Mouse (Mus musculus) embryonic facial prominence, embryonic 10.5 days (tissue): ENCODE results near the gene Vamp2. TPM values are rescaled to one million over a fixed set of nuclear protein-coding genes. Genes with fewer than 3 reads are reported as not detected.

Experiments used
- DNase-seq: peaks from one replicate; pipeline ENCODE4 v3.0.0-alpha.2; 2017; ENCODE audit warnings: low spot score
- H3K27ac ChIP-seq: fragments of 300-500 bp; sonication (generic); replicated peaks from 2 replicates; pipeline ENCODE4 v1.5.1; 2016; ENCODE audit warnings: mild to moderate bottlenecking
- H3K27me3 ChIP-seq: fragments of 300-500 bp; sonication (generic); replicated peaks from 2 replicates; pipeline ENCODE4 v1.6.1; 2016; ENCODE audit warnings: low read depth, mild to moderate bottlenecking; ENCODE audit not compliant: poor library complexity, severe bottlenecking
- H3K36me3 ChIP-seq: fragments of 300-500 bp; sonication (generic); replicated peaks from 2 replicates; pipeline ENCODE4 v1.6.1; 2016; ENCODE audit warnings: mild to moderate bottlenecking, moderate library complexity
- H3K4me1 ChIP-seq: fragments of 300-500 bp; sonication (generic); 2 replicates; pipeline ENCODE4 v1.6.1; 2016
- H3K4me3 ChIP-seq: fragments of 300-500 bp; sonication (generic); 2 replicates; pipeline ENCODE4 v1.5.1; 2016; ENCODE audit warnings: mild to moderate bottlenecking, moderate library complexity
- H3K9me3 ChIP-seq: fragments of 300-500 bp; sonication (generic); 2 replicates; pipeline ENCODE4 v1.6.1; 2016; ENCODE audit warnings: mild to moderate bottlenecking
- WGBS: fragments of 180-500 bp; shearing (Covaris S2); methylation state at CpG from one replicate; pipeline ENCODE4 v1.1.7; 2016; 5-methylcytosine and 5-hydroxymethylcytosine counted together
- polyA plus RNA-seq: library from polyadenylated mRNA; unstranded; fragments of >200 nt; fragmentation: Nextera tagmentation; extraction: Ambion mirVana; gene quantifications from 2 replicates; pipeline ENCODE4 v1.2.1, GENCODE M21; 2016

Vamp2 gene
- polyA plus RNA-seq, 1 experiment from 2014 or later, result 70.0 TPM

DNA sequence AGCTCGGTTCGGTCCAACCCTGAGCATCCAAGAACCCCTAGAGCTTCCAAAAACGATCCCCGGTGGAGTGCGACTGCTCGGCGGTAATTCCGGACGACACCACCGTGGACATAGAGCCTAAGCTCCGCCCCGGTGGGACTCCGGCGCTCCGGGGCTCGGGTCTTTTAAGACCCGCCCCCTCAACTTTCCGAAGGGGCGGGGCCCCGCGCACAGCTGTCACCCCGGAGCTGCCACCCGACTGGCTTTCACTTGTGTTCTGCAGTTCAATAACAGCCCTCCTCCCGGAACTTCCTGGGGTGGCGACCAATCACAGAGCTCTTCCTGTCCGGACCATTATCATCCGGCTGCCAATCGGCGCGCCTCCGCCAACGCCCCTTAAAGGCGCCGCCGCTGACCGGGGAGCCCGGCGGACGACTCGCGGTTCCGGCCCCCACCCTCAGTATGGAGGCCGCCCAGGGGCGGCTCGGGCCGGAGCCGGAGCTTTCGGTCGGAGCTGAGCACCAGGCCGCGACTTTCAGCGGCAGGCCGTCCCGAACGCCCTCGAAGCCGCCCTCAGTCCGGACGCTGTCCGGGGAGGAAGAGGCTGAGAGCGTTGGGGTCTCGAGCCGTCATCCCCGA is 28.8 kb upstream of the Vamp2 start, which contains the start of gene Borcs6:
TSS of gene Borcs6 (plus strand) at position 361 of the 618 bp plus-strand sequence.
- Histone ChIP-seq H3K9me3 (no peaks in the 10 kb centered on the region), H3K27me3 (peaks cover 9% of the 10 kb centered on the region), H3K4me3 (peak within 1 kb of the TSS; percentile 90), H3K27ac (peak within 1 kb of the TSS; percentile 89), H3K36me3 (peaks cover 3% of the 10 kb centered on the region), H3K4me1 (peaks cover 37% of the 10 kb centered on the region)
- DNase-seq, result peak; percentile 98
- under 1% methylated on average over 64 of the region's 64 CpGs for WGBS

DNA sequence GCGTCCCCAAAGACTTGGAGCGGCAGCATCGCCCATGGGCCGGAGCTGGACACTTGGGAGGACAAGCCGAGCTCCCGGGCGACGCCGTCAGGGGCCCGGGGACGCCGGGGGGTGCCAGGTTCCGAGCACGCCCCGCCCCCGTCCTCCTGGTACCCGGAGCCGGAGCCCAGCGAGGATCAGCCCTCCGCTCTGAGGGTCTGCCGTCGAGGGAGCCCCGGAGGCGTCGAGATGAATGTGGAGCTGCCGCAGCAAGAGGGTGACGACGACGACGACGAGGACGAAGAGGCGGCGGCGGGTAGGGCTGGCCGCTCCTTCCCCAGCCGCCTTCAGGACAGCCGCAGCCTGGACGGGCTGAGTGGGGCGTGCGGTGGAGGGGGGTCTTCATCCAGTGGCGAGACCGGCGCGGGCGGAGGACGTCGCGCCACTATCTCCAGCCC is 28.3 kb upstream of the Vamp2 start:
- Histone ChIP-seq H3K9me3 (no peaks in the 10 kb centered on the region), H3K27me3 (peaks cover 9% of the 10 kb centered on the region), H3K4me3 (peak overlapping the region; percentile 90), H3K4me1 (peaks cover 42% of the 10 kb centered on the region), H3K27ac (peak overlapping the region; percentile 89), H3K36me3 (no peaks in the 10 kb centered on the region; the same call in 1 of the 2 replicates)
- under 1% methylated on average over 49 of the region's 49 CpGs for WGBS
- no peak for DNase-seq

DNA sequence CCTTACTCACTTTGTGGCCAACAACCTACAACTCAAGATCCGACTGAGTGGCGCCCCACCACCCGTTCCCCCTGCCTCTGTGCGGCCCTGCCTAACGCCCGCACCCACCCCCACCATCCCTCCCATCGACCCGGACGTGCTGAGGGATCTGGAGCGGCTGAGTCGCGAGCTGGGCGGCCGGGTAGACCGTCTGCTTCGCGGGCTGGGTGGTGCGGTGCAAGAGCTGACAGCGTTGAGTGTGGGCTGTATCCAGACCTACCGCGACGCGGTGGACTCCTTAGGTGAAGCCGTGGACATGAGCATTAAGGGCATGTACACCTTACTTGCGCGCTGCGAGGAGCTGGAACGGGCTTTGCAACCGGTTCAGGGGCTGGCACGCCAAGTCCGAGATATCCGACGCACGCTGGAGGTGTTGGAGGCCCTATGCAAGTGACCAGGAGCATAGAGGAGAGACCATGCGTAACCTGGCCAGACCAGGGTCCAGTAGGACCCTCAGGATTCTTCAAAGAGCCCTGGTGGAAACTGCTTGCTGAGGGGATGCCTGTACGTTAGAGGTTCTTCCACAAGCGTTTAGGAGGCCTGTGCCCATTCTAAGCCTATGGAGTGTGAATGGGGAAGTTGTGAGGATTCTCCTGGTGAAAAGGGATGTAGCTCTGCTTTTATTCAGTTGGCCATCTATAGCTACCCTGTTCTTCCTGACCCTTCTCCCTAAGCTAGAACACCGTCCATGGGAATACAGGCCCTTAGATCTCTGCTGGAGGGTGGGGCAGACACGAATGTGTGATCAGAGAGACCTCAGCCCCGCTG is 27.6 kb upstream of the Vamp2 start:
- H3K36me3 ChIP-seq, result no peaks in the 10 kb centered on the region
- peak overlapping the region; percentile 90 for H3K4me3 ChIP-seq
- H3K27me3 ChIP-seq, result peaks cover 9% of the 10 kb centered on the region
- DNase-seq, result peak; percentile 60
- H3K9me3 ChIP-seq, result no peaks in the 10 kb centered on the region
- H3K4me1 ChIP-seq, result peaks cover 42% of the 10 kb centered on the region
- WGBS, result under 1% methylated on average over 40 of the region's 40 CpGs
- peak overlapping the region; percentile 89 for H3K27ac ChIP-seq

GRCm38 (mm10) chr11:69061255-69061912 is 26.9 kb upstream of the Vamp2 start:
- Histone ChIP-seq H3K36me3 (no peaks in the 10 kb centered on the region), H3K4me1 (peaks cover 48% of the 10 kb centered on the region), H3K9me3 (no peaks in the 10 kb centered on the region), H3K27me3 (peaks cover 9% of the 10 kb centered on the region), H3K4me3 (peak overlapping the region; percentile 90), H3K27ac (0 out of 2 replicates have a peak overlapping the region, but pooled peaks have one; percentile 89)
- 8% methylated on average over 17 of the region's 17 CpGs for WGBS
- DNase-seq, result no peak

DNA sequence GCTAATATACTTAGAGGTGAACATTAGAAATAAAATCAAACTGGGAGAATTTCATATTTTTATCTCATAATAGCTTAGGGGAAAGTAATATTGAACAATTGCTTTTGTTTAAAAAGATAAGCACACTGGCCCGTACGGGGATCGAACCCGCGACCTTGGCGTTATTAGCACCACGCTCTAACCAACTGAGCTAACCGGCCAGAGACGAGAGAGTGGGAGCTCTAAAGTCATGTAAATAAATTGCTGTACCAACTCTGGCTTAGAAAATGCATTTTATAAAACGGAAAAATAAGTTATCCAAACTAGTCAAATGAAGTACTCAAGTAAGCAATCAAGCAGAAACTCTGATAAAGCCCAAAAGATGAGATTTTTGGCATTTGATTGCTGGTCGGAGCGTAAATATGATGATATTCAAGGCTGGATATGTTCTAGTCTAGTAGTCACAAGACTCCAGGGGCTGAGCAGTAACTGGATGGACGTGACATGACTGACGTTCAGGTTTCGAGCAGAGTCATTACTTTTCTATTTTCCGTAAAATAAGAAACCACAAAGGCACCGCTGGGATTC is 26.0 kb upstream of the Vamp2 start:
- H3K27ac ChIP-seq, result peak overlapping the region; percentile 48; the same call in 1 of the 2 replicates
- WGBS, result under 1% methylated on average over 17 of the region's 17 CpGs
- H3K36me3 ChIP-seq, result no peaks in the 10 kb centered on the region
- H3K27me3 ChIP-seq, result peaks cover 9% of the 10 kb centered on the region
- DNase-seq, result peak; percentile 76
- H3K4me3 ChIP-seq, result peak overlapping the region; percentile 90
- H3K4me1 ChIP-seq, result peaks cover 56% of the 10 kb centered on the region
- H3K9me3 ChIP-seq, result no peaks in the 10 kb centered on the region

DNA sequence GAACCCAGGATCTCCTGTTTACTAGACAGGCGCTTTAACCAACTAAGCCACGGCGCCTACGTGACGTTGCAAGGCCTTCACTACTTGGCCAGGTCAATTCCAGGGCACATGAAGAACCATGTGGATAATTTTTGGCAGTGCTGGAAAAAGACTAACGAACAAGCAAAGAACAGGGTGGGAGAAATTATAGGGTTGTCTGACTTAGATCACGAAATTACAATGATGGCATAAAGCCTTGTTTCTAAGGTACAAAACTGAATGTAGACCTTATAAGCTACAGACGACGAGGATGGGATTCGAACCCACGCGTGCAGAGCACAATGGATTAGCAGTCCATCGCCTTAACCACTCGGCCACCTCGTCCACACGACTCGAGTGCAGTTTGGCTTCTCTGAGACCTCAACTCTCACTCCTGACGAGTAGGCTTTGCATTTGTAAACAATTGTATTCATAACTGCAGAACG is 25.5 kb upstream of the Vamp2 start:
- peak overlapping the region; percentile 76; the same call in 1 of the 2 replicates for H3K27ac ChIP-seq
- no peaks in the 10 kb centered on the region for H3K36me3 ChIP-seq
- no peaks in the 10 kb centered on the region for H3K9me3 ChIP-seq
- H3K27me3 ChIP-seq, result peaks cover 9% of the 10 kb centered on the region
- DNase-seq, result peak; percentile 92
- WGBS, result under 1% methylated on average over 19 of the region's 19 CpGs
- peaks cover 61% of the 10 kb centered on the region for H3K4me1 ChIP-seq
- peak overlapping the region; percentile 90 for H3K4me3 ChIP-seq

DNA sequence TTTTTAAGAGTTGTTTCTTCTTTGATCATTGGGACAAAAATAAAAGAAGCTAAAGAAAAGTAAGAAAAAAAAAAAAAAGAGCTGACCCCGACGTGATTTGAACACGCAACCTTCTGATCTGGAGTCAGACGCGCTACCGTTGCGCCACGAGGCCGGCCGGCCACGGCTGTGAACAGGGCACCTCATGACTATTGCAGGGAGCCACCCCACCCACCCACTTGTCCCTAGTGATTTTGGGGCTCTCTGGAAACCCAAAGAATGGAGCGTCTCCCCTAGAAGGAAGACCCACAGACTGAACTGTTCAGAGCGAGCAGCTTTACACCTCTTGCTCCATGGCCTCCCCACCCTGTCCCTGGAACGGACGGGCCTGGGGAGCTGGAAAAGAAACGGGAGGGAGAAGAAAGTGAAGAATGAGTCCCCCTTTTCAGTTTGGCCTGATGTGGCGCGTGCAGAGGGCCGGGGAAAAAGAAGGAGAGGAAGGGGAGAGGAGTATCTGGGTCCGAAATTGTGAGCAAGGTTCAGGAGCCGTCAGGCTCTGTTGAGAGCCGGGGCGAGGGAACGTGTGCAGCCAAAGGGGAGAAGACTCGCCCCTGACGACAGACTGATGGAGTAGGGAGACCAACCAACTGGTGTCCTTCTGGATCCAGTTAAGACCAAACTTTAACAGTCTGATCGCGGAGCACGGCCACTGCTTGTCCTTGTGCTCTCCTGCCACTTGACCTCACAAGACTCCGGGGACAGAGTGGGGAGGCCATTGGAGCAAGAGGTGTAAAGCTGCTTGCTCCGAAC is 24.7 kb upstream of the Vamp2 start:
- H3K27ac ChIP-seq, result peak overlapping the region; percentile 81
- H3K27me3 ChIP-seq, result peaks cover 9% of the 10 kb centered on the region
- under 1% methylated on average over 31 of the region's 31 CpGs for WGBS
- H3K4me3 ChIP-seq, result peak overlapping the region; percentile 90
- peak; percentile 93 for DNase-seq
- H3K36me3 ChIP-seq, result no peaks in the 10 kb centered on the region
- no peaks in the 10 kb centered on the region for H3K9me3 ChIP-seq
- H3K4me1 ChIP-seq, result peaks cover 57% of the 10 kb centered on the region

DNA sequence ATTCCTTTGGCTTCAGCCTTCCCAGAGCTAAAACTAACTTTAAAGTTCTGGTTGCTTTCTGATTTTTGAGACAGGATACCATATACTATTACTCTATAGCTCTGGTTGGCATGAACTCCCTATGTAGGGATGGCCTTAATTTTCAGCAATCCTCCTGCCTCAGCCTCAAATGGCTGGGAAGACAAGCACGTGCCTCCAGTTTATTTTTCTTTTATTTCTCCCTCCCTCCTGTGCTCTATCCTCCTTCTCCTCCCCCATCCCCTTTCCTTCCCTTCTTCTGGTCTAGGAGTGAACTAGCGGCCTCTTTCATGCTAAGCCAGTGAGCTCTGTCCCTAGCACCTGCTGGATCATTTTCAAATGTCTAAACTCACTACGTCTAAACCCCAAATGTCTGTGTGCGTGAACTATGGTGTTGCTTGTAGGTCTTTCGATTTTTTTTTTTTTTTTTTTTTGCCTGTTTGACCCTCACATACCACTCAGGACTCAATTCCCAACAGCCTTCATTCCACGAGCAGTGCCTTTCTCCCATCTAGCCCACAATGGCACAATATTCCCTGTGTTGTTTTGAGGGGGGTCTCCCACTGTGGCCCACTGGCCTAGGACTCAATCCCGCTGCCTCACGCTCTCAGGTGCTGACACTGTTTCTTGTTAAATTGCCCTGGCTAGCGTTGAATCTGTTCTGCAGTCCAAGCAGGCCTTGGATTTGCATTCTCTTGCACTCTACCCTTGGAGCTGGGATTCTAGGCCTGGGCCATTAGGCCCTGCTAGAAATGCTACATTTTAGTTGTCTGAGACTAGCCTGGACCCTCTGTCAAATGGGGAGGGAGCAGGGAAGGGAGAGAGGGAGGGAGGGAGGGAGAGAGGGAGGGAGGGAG is 23.8 kb upstream of the Vamp2 start:
- Histone ChIP-seq H3K4me1 (peaks cover 54% of the 10 kb centered on the region), H3K27me3 (peaks cover 9% of the 10 kb centered on the region), H3K36me3 (no peaks in the 10 kb centered on the region), H3K9me3 (no peaks in the 10 kb centered on the region), H3K4me3 (peak overlapping the region; percentile 90), H3K27ac (peak overlapping the region; percentile 81; the same call in 1 of the 2 replicates)
- WGBS, result 43% methylated on average over 9 of the region's 9 CpGs
- DNase-seq, result no peak

DNA sequence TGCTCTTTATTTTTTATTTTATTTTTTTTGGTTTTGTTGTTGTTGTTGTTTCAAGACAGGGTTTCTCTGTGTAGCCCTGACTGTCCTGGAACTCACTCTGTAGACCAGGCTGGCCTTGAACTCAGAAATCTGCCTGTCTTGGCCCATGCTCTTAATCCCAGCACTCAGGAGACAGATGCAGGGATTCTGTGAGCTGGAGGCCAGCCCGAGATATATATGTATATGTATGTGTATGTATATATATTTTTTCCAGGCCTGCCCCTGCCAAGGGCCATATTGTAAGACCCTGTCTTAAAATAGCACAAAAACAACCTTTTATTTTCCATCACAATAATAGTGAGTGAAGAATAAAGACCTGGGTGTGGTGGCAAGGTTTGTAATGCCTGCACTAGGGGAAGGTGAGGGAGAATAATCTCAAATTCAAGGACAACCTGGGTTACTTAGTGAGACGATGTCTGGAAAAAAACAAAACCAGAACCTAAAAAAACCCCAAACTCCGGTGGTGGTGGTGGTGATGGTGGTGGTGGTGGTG is 22.8 kb upstream of the Vamp2 start:
- Histone ChIP-seq H3K27me3 (peaks cover 9% of the 10 kb centered on the region), H3K9me3 (no peaks in the 10 kb centered on the region), H3K4me3 (peak overlapping the region; percentile 63), H3K36me3 (no peaks in the 10 kb centered on the region), H3K27ac (no peak overlapping the region), H3K4me1 (peaks cover 56% of the 10 kb centered on the region)
- 63% methylated on average over 3 of the region's 3 CpGs for WGBS
- no peak for DNase-seq

DNA sequence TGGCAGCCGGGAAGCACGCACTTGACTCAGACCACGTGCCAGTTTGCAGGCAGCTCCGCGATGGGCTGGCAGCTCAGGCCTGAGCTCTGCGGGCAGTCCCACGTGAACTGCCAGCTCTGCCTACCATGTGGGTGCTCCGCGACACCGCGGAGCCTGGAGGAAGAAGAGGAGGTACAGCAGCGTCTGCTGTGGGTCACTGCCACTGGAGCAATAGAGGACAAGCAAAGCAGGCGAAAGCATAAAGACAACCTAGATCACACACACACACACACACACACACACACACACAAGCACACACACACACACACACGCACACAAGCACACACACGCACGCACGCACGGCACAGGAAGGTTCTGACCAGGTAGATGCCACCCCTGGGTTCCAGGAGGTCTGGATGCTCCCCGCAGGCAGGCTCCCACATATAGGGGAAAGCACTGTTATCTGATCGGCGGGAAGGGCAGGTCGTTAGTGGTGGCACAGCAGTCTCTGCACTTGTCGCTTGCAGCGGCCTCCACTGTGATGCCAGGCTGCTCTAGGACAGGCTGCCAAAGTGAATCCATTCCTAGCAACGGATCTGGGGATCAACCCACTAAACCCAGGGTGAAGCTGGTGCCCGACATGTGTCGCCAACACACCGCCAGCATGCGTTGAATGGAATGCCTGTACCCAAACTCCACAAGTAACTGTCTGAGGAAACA is 22.0 kb upstream of the Vamp2 start:
- peak overlapping the region; percentile 63 for H3K4me3 ChIP-seq
- H3K4me1 ChIP-seq, result peaks cover 53% of the 10 kb centered on the region
- H3K9me3 ChIP-seq, result no peaks in the 10 kb centered on the region
- peak overlapping the region; percentile 57; the same call in 1 of the 2 replicates for H3K27ac ChIP-seq
- H3K36me3 ChIP-seq, result no peaks in the 10 kb centered on the region
- peak; percentile 45 for DNase-seq
- H3K27me3 ChIP-seq, result peaks cover 3% of the 10 kb centered on the region
- 2% methylated on average over 29 of the region's 29 CpGs for WGBS
